Mouse (Mus musculus) ES-Bruce4 (cell line): ENCODE results near the gene A3galt2.

Experiments
- CTCF ChIP-seq: IDR thresholded peaks from one replicate; pipeline ENCODE4 v1.8.1; 2011; ENCODE audit warnings: low read depth, low read length
- POLR2A ChIP-seq: IDR thresholded peaks from one replicate; pipeline ENCODE4 v1.8.1; 2011; ENCODE audit warnings: low read length; ENCODE audit not compliant: insufficient read depth

DNA sequence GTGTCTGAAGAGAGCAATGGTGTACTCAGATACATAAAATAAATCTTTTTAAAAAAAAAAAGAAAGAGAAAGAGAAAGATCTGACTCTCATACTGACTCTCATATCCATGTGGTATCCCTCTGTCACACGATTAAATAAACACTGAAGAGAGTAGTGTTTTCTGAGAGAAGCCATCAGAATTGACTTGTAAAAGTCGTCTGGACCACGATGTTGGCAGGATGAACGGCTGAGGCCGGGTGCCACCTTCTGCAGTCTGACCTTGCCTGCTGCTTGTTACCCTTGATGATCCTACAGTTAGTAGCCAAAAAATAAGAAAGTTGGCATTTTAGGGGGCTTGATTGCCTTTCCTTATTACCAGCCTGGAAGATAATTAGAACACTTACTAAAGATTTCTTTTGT, 22.4 kb upstream of the A3galt2 start:
- TF ChIP-seq CTCF = no peak
- TF ChIP-seq POLR2A = no peak
